Mouse (Mus musculus): ENCODE data around the gene Rprd1b.

The Rprd1b gene

DNA sequence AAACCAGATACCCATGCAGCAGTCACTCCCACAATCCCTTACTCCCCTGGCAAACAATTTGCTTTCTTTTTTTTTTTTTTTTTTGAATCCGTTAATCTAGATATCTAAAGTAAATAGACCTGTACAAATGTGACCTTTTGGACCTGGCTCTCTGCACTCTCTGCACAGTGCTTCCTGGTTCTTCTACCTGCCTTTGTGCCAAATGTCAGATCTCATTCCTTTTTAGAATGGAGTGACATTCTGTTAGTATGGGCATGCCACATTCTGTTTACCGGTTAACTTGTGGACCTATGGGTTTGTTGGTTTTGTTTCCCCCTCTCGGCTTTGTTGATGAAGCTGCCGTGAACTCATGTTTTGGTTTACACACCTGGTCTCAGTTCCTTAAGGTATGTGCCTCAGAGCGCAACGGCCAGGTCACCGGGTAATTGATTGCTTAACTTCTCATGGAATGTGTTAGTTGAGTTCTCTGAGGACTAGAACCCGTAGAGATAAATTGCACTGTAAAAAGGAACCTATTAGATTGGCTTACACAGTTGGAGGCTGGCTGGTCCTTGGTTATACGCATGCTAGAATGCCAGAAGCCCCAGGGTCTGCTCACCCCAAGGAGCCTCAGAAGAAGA is 52.4 kb downstream of the Rprd1b start:
- no peak for DNase-seq (ENCODE audit: low spot score)

DNA sequence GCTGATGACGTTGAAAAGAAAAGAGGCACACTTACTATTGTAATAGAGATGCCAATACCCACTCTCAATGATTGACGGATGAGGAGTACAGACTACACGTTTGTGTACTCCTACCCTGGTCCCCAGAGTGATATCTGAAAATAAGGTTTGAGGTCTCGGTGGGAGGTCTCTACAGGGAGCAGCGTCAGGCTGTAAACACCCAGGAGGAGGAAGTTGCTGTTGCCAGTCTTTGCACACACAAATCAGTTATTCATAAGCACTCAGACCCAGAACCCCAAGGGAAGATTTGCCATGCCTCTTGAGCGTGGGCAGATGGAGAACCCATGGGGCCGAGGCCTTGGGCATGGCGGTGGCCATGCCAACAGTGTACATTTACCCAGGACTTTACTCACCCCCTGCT is 56.2 kb downstream of the Rprd1b start:
- no peak for DNase-seq (ENCODE audit: low spot score)

DNA sequence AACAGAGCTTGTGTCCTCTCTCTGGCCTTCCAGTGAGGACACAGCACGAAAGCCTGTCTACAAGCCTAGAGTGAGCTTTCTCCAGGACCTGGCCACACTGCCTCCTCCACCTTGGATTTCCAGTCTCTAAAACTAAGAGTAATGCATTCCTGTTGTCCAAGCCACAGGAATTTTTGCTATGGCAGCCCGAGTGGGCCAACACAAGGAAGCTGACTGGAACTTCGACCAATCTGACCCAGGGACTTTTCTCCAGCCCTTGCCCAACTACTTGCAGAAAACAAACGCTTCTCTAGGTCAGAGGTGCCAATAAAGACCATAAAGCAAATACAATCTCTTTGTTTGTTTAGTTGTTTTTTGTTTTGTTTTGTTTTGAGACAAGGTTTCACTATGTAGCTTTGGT is 61.8 kb downstream of the Rprd1b start:
- no peak for DNase-seq (ENCODE audit: low spot score)

DNA sequence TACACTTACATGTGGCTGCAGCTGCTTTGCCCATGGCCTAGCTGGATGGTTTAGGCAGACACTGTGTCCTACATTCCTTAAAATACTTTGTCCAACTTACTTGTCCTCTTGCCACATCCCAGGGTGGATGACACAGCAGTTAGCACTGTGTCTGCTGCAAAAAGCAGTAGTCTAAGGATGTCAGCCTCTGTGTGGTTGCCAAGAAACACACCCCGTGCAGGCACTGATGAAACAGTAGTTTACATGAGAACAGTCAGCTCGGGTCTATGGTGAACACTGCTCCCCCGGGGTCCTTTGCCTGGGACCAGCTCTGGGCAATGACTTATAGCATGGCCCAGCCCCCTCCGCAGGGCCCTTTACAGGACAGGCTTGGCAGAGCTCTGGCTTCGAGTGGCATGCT is 65.0 kb downstream of the Rprd1b start:
- no peak for DNase-seq (ENCODE audit: low spot score)

DNA sequence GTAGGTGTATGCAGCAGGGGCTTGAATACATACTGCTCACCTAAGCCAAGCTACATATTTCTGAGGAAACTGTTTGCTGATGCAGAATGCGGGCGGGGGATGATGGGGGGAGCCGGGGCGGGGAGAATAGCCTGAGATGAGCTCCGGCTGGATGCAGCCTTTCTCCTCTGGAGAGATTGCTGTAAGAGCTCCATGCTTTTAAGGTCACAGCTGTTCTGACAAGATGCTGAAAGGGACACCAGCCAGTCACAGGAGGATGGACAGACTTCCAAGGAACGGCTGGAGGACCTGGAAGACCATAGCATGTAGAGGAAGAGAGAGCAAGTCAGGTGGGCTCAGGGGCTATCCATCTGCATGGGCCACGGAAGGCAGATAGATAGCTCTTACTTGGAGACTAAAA is 66.0 kb downstream of the Rprd1b start:
- no peak for DNase-seq (ENCODE audit: low spot score)

DNA sequence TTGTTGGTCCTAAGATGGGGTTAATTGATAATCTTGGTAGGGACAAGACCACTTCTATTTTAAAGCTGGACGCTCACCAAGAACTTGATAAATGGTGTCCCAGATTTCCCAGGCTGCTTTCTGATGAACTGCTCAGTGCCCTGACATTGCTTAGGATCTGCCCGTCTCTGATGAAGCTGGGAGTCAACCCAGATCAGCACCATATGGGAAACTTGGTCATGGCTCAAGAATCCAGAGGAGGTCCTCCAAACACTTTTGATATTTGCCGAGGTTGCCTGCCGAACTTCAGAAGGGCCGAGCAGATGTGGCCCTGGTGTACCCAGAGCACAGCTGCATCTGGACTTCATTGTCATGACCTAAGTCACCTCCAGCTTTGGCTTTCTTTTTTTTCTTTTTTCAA is 66.5 kb downstream of the Rprd1b start:
- no peak for DNase-seq (ENCODE audit: low spot score)

DNA sequence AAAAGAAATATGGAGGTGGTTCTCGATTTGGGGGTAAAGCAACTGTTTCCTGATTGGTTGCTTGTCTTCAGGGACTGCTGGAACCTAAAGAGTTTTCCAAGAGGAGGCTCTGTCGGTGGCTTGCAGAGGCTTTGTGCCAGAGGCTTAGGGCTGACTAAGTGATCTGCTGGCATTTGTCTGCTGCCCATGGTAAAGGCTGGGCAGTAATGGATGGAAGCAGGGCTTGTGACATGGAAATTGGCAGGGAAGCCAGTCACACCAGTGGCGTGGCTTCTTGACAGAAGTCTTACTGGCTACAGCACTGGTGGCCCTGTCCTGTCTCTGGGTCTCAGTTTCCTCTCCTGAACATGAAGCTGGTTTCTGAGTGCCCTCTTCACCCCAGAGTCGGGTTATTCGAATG is 68.8 kb downstream of the Rprd1b start:
- DNase-seq (ENCODE audit: low spot score) = no peak

DNA sequence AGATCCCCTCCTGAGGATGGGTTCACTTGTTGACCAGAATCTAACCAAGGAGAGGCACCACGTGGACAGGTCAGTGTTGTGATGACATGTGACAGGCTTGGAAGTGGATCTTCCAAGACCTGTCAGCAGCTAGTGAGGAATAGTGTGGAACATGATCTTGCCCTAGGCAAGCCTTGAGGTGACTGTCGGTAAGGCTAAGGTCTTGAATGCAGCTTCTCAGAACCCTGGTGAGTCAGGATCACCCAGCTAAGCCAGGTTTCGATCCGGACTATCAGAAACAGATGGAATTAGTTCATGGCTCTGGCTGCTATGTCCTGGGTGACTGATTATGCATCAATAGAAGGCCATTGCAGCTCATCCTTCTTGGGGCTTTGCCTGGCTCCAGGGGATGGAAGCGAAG is 70.4 kb downstream of the Rprd1b start:
- DNase-seq (ENCODE audit: low spot score) = no peak

DNA sequence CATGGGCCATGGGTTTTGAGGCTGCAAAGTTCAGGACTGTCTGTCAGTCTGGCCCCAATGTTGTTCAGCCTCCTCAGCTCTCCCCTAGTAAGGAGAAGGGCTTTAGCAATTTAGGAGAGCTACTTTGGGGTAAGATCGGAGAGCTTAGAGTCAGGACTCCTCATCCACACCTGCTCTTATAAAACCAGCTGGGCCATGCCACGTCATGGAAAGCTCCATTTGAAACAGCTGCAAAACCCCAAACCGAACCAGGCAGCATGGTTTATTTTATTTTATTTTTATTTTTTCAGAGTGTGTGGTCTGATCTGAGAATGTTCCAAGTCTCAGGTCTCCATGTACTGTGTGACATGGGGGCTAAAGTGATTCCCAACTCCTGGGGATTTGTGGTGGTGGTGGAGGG is 71.2 kb downstream of the Rprd1b start:
- no peak for DNase-seq (ENCODE audit: low spot score)

DNA sequence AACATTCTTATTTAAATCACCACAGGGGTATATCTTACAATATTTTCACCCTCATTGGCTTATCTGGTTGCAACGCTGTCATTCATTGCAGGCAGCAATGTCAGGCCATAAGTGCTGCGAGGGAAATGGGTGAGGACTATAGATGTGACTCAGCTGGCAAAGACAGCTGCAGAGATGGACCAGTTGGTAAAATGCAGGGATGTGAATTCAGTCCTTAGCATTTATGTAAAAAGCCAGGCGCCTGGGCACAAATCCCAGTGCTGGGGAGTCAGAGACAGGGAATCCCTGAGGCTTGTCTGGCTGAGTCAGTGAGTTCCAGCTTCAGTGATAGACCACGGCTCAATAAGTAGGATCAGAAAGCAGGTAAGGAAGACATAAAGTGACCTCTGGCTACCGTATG is 73.5 kb downstream of the Rprd1b start:
- DNase-seq (ENCODE audit: low spot score) = no peak

DNA sequence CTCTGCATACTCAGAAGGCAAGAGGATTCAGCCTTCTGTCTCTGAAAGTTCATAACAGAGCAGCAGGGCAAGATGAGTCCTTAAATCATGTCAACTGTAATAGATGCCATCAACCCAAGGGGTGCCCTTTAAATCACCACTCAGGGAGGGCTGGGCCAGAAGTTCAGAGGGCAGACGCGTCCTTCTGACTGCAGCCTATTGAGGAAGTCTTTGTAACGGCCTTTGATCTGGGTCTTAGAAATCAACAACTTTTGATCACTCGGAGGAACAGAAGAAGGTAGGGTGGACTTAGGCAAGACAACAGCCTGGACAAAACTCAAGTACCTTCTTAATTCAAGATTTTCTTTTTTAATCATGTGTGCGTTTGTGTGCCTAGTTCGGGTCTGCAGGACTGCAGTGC is 76.7 kb downstream of the Rprd1b start:
- no peak for DNase-seq (ENCODE audit: low spot score)

DNA sequence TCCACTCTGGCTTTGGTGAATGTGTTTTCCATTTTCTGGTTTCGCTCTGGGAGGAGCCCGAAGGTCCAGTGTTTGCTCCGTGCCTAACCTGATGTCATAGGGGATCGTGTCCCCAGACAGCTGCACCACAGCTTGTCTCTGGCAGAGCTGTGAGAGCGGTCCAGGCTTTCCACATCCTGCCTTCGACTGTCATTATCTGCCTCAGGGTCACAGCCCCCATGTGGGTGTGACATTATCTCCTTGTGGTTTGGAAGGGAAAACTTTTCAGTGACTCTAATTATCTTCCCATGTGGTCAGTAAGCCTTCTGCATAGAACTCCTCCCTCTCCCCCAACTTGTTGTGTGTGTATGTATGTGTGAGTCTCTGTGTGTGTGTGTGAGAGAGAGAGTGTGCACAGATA is 77.3 kb downstream of the Rprd1b start:
- no peak for DNase-seq (ENCODE audit: low spot score)

DNA sequence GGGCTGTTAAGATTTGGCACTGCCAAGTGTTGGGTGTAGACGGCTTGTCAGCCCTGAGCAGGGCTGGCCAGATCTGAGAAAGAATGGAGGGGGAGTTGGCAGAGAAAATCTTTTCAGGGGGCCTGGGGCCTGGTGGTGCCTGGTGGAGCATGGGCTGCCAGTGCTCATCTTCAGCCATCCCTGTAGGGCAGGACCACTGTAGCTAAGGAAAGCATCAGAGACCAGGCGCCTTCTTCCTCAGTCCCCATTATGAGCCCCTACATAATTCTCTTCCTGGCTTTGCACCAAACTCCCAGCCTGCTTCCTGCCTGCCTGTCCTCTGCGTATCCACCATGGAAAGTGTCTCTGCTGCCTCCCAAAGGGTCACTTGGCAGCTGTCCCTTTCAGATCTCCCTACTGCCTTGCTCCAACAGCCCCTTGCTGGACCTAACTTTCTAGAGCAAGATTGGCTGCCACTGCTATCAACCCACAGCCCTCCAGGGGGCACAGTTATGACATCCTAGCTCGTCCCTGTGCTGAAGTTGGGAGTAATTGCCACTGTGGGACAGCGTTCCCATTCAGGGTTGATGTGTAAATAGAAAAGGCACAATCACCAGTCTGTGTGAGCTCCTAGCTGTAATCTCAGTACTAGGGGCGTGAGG is 78.8 kb downstream of the Rprd1b start:
- no peak for DNase-seq (ENCODE audit: low spot score)

DNA sequence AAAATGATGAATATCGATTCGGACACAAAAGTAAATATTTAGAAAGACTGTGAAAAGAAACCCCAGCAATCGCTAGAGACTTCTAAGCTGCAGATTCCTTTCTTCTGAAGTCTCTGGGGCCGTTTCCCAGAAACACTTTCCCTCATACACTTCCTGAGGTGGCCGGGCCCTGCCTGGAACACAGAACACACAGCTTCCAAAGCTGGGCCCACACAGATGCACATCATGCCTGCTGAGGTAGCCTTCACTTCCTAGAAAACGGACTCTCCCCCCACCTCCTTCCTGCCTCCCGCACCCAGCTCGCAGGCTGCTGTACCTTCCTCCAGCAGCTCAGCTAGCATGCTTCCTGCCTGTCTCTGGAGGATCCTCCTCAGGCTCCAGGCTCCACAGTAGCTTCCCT is 81.2 kb downstream of the Rprd1b start:
- DNase-seq (ENCODE audit: low spot score) = no peak

DNA sequence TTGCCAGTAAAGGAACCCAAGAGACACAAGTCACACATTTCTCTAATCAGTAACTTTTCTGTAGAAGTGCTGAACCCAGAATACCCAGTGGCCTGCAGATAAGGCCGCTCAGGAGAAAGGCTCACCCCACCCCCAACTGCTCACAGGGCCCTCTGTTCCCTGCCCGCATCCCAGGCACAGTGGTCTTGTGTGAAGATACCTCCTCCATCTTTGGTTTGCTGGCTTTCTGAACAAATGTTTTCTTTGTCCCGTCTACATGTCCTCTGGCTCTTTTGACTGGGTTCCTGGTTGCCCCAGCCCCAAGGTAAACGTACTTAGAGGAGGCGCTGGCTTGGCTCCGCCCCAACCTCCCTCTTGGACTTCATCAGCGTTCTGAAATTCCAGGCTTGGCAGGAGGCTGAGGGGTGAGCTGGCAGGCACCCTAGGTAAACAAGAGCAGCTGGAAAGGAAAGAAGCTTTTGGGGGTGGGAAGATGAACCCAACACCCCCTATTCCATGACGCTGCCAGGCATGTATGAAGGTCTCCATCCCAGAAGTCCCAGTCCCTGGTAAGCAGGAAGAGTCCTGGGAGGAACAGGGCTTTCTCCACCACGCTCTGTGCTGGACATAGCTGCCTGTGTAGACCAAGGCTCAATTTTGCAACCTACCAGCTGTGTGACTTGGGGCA is 85.4 kb downstream of the Rprd1b start:
- peak; percentile 65 for DNase-seq (ENCODE audit: low spot score)

DNA sequence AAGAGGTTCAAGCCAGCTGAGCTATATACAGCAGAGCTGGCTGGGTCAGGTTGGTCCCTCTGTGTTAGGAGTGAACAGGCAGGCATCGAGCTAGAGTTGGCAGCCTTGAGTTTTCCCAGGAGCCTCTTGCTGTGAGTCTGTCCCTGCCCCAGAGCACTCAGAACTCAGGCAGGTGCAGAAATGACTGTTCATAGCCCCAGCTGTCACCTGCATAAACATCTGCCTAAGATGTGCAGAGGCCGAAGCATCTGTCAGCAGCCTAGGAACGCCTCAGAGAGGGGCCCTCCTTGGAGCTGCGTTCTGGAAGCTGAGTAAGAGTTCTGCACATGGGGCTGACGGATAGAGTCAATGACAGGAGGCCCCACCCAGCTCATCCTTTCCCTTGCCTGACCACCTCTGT is 86.6 kb downstream of the Rprd1b start:
- no peak for DNase-seq (ENCODE audit: low spot score)

DNA sequence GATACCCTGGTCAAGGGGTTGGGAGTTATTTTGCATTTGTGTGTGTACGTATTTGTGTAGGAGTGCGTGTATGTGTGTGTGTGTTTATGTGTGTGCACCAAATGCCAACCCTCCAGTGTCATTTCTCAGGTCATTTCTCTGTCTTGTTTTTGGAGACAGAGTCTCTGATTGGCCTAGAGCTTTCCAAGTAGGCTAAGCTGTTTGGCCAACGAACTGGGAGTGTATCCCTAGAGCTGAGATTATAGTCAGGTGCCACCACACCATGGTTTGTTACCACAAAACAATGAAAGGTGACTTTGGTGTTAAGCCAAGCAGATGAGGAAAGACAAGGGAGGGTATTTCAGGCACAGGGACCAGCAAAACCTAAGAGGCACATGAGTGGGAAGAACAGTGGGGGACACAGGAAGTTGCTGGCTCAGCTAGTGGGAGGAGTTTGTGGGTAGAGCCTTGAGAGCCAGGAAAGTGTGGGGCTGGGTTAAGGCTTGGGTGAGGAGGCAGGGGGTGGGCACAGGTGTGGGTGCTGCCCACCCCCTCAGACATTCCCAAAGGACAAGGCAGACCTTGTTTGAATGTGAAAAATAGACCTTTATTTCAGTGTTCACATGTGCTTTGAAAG is 87.6 kb downstream of the Rprd1b start:
- no peak for DNase-seq (ENCODE audit: low spot score)

DNA sequence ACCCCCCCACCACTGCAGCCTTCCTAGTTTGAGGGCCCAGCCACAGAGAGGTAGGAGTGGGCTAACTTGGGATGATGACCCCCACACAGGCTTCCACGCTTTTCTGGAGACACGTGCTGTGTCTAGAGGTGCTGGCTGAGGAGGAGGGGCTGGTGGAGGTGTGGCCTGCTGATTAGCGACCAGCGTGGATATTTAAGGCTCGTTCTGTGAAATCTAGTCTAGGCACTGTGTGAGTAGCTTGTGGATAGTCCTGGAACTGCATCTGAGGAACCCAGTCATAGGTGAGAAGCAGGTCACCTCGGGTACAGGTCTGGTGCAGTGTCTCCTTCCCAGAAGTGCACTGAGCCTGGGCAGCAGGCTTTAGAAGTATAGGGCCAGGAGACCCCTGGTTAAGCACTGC is 88.4 kb downstream of the Rprd1b start:
- no peak for DNase-seq (ENCODE audit: low spot score)

DNA sequence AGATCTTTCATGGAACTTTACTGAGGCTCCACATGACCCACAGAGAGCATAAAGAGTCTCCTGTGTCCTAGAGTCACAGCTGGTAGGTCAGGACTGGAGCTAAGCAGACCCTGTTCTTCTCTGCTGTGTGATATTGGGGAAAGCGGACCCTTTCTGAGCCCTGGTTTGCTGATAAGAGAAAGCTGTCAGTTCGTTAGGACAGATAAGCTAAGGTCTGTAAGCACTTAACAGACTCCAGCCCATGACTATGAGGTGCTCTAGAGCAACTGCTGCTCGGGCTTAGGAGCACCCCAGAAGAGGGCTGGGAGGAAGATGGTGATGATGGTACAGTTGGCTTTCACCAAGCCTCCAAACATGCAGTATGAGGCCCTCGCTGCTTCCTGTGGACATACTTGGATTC is 90.8 kb downstream of the Rprd1b start:
- DNase-seq (ENCODE audit: low spot score) = no peak

DNA sequence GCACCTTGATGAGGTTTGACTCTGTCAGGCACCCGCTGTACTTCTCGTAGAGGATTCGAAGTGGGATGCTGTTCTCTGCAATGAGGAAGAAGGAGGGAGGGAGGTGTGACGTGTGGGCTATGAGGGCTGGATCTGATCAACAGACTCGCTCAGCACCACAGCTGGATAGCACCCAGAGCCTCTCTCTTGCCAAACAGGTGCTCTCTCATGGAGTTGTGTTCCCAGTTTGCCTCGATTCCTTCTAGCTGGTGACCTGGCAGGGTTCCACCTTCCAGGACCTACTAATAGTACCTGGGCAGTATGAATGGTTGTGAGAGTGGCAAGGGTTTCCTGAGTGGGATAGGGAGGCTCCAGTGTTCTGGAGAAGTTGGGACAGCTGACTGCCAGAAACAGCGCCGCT is 91.9 kb downstream of the Rprd1b start:
- DNase-seq (ENCODE audit: low spot score) = no peak

DNA sequence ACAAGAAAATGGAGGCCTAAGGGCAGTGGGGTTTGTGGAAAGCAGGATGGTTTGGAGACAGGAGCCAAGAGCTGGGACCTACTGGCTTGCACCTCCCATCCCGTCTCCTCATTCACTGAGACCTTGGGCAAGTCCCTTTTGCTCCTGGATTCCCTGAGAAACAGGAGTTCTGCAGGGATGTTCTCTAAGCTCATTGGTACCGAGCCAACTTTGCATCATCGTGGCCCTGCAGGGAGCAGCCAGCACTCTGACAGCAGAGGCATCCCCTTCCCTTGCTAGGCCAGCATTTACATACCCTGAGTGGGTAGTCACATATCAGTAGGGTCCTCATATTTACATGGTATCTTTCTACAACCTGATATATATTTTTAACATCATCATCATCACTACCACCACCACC is 92.6 kb downstream of the Rprd1b start:
- no peak for DNase-seq (ENCODE audit: low spot score)

DNA sequence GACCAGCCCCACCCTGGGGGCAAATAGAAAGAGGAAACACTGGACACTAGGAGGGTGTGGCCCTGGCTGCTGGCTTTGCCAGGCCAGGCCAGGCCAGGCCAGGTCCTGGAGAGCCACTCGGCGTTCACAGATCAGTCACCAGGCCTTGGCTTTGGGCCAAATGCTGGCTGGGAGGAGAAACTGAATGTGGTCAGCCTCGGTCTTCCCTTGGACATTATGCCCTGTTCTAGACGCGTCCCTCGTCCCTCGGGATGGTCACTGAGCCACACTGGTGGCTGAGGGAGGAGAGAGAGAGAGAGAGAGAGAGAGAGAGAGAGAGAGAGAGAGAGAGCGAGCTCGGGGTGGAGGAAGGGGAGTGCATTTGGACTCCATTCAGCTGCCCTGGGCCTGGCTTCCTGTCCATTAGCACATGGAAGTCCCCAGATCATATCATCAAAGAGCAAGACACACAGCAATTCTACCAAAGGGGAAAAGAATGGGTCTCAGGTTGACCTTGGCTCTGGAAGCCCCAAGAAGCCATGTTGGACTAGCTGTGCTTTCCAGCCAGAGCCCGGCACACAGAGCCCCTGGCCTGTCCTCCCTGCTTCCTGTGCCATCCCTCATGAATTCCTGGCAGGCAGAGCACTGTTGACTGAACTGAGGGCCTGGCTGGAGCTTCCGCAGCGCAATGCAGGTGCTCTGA is 93.5 kb downstream of the Rprd1b start:
- peak; percentile 66 for DNase-seq (ENCODE audit: low spot score)

DNA sequence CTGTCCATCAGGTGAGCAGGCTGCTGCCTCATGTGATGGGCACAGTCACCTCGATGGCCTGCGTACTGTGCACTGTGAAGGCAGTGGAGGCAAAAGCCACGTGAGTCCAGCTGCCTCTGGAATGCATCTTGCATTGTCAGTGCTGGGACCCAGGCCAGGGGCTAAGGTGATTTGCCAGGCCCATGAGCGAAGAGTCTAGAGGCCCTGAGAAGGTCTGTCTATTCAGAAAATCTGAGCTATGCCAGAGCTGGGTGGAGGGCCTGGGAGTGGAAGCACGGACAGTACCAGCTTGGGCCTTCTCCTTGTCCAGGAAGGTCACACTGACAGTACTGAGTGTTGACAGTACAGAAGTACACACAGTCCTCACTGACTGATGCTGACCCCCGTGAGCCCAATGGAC is 94.5 kb downstream of the Rprd1b start:
- DNase-seq (ENCODE audit: low spot score) = no peak

Data from urinary bladder, postnatal 25 days (tissue).